Mouse (Mus musculus) liver, embryonic 14.5 days (tissue): ENCODE measurements around the gene Bola1.

Experiments
- CTCF ChIP-seq: IDR thresholded peaks from 2 replicates; pipeline ENCODE4 v1.5.1; 2016; ENCODE audit warnings: antibody characterized with exemption, low read depth, control low read depth
- EP300 ChIP-seq: IDR thresholded peaks from 2 replicates; pipeline ENCODE4 v1.6.1; 2016; ENCODE audit warnings: antibody characterized with exemption, low read depth

- TF ChIP-seq CTCF (no peak), EP300 (no peak)
Observed at GRCm38 (mm10) chr3:96159820-96160219, 59.7 kb downstream of the Bola1 start.
